Mouse (Mus musculus) forebrain, embryonic 13.5 days (tissue): ENCODE measurements around the gene Pdhb. TPM values are rescaled to one million over a fixed set of nuclear protein-coding genes. Genes with fewer than 3 reads are reported as not detected.
"Not testable (repeated sequence)": the region's sequence is repeated elsewhere in the genome, so short reads cannot be mapped to it uniquely, and the experiment has no call there.

Experiments used
- ATAC-seq: fragments of 200-750 bp; cut with Nextera tagmentation; 2 replicates; pipeline ENCODE4 v1.8.0; 2017
- H3K27ac ChIP-seq: fragments of 300-500 bp; sonication (generic); 2 replicates; pipeline ENCODE4 v1.5.1; 2015; ENCODE audit warnings: inconsistent platforms, mild to moderate bottlenecking, moderate library complexity
- H3K27me3 ChIP-seq: fragments of 300-500 bp; sonication (generic); 2 replicates; pipeline ENCODE4 v1.6.1; 2015; ENCODE audit warnings: mild to moderate bottlenecking, inconsistent platforms
- H3K36me3 ChIP-seq: fragments of 300-500 bp; sonication (generic); 2 replicates; pipeline ENCODE4 v1.6.1; 2015; ENCODE audit warnings: mild to moderate bottlenecking, inconsistent platforms; ENCODE audit not compliant: poor library complexity, severe bottlenecking
- H3K4me1 ChIP-seq: fragments of 300-500 bp; sonication (generic); 2 replicates; pipeline ENCODE4 v1.6.1; 2015; ENCODE audit warnings: inconsistent platforms
- H3K4me2 ChIP-seq: fragments of 300-500 bp; sonication (generic); 2 replicates; pipeline ENCODE4 v1.6.1; 2015; ENCODE audit warnings: inconsistent platforms, mild to moderate bottlenecking, moderate library complexity
- H3K4me3 ChIP-seq: fragments of 300-500 bp; sonication (generic); 2 replicates; pipeline ENCODE4 v1.5.1; 2015; ENCODE audit warnings: mild to moderate bottlenecking, inconsistent platforms
- H3K9ac ChIP-seq: fragments of 300-500 bp; sonication (generic); 2 replicates; pipeline ENCODE4 v1.6.1; 2015; ENCODE audit warnings: mild to moderate bottlenecking, inconsistent platforms
- H3K9me3 ChIP-seq: fragments of 300-500 bp; sonication (generic); replicated peaks from 2 replicates; pipeline ENCODE4 v1.6.1; 2016; ENCODE audit warnings: inconsistent platforms
- WGBS: fragments of 180-500 bp; shearing (Covaris S2); methylation state at CpG from one replicate; pipeline ENCODE4 v1.1.7; 2015; 5-methylcytosine and 5-hydroxymethylcytosine counted together
- polyA plus RNA-seq: library from polyadenylated mRNA; unstranded; fragments of >200 nt; fragmentation: Nextera tagmentation; extraction: Ambion mirVana; gene quantifications from 2 replicates; pipeline ENCODE4 v1.2.1, GENCODE M21; 2015

The Pdhb gene
- polyA plus RNA-seq, 1 experiment from 2014 or later = 247 TPM

DNA sequence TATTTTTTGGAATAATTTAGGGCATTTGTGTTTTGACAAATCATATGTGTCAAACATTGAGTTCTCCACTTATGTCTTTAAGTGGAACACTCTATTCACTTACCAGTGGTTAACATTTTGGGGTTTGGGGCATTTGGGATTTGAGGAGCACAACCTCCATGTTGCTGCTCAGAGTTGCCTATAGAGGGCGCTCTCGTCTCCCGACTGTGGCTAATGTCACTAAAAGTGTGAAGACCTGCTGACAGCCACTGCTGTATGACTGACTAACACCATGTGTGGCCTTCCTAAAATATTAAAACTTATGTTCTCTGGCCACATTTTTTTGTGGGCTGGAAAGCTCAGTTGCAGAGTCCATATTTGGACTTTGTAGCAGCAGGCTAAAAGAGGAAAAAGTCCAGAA, 10.5 kb upstream of the Pdhb start:
- 59% methylated on average over 3 of the region's 3 CpGs for WGBS
- H3K27me3 ChIP-seq = no peaks in the 10 kb centered on the region
- no peaks in the 10 kb centered on the region for H3K36me3 ChIP-seq
- H3K9ac ChIP-seq = no peak overlapping the region
- H3K4me3 ChIP-seq = no peak overlapping the region
- no peak overlapping the region for H3K4me2 ChIP-seq
- no peak for ATAC-seq
- no peaks in the 10 kb centered on the region for H3K9me3 ChIP-seq
- H3K27ac ChIP-seq = no peak overlapping the region
- no peaks in the 10 kb centered on the region for H3K4me1 ChIP-seq

DNA sequence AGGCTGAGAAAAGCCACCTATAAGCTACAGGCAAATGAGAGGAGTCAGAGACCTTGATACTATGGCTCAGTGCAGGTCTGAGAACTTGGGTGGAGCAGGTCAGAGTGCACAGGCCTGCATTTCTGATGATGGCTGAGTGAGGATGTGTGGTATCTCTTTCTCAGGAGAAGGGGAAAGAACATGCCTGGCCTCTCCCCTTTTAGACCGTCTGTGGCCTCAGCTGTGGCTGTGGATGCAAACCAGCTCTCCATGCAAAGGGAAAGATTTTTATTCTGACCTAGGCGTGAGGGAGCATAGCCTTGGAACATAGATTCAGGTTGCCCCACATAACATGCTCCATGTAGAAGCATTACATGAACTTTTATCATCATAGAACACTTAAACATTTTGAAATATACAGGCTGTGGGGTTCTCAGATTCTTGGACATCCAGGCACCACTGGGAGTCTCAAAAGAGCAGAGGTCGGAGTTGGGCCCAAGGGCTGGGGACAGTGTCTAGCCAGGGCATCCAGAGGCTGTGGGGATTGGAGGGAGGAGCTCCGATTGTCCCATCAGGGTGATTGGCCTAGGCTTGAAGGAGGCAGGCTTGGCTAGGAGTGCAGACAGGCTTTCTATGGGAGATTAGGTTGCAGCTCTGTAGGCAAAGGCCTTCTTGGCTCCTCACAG, 7.7 kb upstream of the Pdhb start:
- Histone ChIP-seq H3K27me3 (no peaks in the 10 kb centered on the region), H3K4me2 (no peak overlapping the region), H3K9ac (no peak overlapping the region; the same call in 1 of the 2 replicates), H3K36me3 (no peaks in the 10 kb centered on the region), H3K27ac (no peak overlapping the region), H3K4me3 (no peak overlapping the region), H3K4me1 (no peaks in the 10 kb centered on the region), H3K9me3 (no peaks in the 10 kb centered on the region)
- no peak for ATAC-seq
- WGBS = 81% methylated on average over 4 of the region's 4 CpGs

DNA sequence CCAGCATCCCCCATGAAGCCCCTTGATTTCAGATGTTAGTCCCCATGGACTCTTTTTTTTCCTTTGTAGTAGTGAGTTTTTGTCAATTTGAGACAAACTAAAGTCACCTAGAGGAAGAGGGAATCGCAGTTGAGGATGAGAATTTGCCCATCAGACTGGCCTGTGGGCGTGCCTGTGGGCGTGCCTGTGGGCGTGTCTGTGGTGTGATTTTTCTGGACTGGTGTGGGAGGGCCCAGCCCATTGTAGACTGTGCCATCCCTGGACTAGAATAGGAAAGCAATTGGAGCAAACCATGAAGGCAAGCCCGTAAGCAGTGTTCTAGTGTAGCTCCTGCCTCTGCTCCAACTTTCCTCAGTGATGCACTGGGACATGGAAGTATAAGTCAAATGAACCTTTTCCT, 3.4 kb upstream of the Pdhb start:
- Histone ChIP-seq H3K4me1 (peaks cover 13% of the 10 kb centered on the region), H3K9me3 (no peaks in the 10 kb centered on the region), H3K4me2 (no peak overlapping the region), H3K9ac (no peak overlapping the region), H3K4me3 (no peak overlapping the region), H3K27ac (no peak overlapping the region), H3K36me3 (no peaks in the 10 kb centered on the region), H3K27me3 (no peaks in the 10 kb centered on the region)
- ATAC-seq = no peak
- WGBS = 51% methylated on average over 5 of the region's 5 CpGs

DNA sequence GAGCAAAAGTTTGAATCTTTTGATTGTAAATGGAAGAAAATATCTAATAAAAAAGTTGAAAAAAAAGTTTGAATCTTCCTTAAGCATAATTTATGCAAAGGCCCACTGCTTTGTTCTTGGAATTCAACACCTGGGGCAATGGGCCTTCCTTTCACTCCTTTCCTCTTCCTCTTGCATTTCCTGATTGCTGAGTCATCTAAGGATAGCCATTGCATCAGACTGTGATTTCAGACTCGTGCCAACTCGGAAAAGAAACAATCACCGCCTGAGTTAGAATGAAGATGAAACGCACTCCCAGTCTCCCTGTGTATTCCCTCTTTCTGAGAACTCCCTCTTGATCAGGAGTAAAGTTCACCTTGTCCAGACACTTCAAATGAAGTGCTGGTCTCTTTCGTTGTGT, 1.8 kb upstream of the Pdhb start:
- H3K4me2 ChIP-seq = no peak overlapping the region
- no peak overlapping the region for H3K27ac ChIP-seq
- WGBS = 88% methylated on average over 5 of the region's 5 CpGs
- H3K36me3 ChIP-seq = peaks cover 8% of the 10 kb centered on the region
- H3K9ac ChIP-seq = no peak overlapping the region
- H3K4me1 ChIP-seq = peaks cover 15% of the 10 kb centered on the region
- no peaks in the 10 kb centered on the region for H3K9me3 ChIP-seq
- ATAC-seq = no peak
- H3K4me3 ChIP-seq = no peak overlapping the region
- no peaks in the 10 kb centered on the region for H3K27me3 ChIP-seq

DNA sequence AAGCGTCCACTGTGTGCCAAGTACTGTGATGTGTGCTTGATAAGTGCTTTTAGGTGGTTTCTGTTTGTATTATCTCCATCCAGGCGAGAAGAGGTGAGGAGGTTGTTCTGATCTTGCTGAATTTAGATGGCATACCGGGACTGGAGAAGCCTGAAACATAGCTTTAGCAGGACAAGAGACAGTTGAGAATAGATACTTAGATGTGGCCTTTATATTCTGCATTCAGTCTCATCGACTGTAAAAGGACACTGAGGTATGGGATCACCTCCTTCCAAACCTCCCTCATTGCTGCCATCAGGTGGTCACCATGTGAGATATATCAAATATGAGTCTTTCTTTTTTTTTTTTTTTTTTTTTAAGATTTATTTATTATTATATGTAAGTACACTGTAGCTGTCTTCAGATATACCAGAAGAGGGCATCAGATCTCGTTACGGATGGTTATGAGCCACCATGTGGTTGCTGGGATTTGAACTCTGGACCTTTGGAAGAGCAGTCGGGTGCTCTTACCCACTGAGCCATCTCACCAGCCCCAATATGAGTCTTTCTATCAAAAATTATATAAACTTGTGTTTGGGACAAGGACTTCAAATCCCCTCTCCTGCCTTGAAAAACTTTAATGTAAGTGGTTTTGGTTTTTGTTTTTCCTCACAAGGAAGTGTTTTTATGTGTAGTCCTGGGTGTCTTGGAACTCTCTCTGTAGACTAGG, 871 bp upstream of the Pdhb start:
- H3K9ac ChIP-seq = peak overlapping the region; percentile 68
- H3K9me3 ChIP-seq, H3K27me3 ChIP-seq, ATAC-seq: not testable (repeated sequence)
- peak overlapping the region; percentile 67 for H3K27ac ChIP-seq
- H3K4me3 ChIP-seq = peak overlapping the region; percentile 97
- 31% methylated on average over 6 of the region's 7 CpGs for WGBS
- peaks cover 17% of the 10 kb centered on the region for H3K36me3 ChIP-seq
- peaks cover 15% of the 10 kb centered on the region for H3K4me1 ChIP-seq
- peak overlapping the region; percentile 84 for H3K4me2 ChIP-seq

DNA sequence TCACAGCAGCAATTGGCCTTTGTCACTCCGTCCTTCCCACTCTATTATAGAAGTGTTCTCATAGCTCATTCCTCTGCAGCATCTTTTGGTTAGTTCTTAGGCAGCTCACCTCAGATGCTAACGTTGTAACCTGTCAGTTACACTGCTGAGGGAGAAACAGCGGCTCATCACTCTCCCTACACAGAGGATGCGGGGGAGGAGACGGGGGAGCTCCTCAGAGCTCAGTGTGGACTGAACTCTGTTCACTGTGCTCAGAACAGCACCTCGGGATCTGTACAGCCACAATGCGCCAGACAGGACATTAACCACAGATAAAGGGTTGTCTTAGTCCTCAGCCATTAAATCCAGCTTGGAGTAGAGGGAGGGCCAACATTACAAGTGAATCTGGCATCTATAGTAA, 8.4 kb downstream of the Pdhb start:
- H3K36me3 ChIP-seq = peaks cover 81% of the 10 kb centered on the region
- H3K9me3 ChIP-seq = no peaks in the 10 kb centered on the region
- no peaks in the 10 kb centered on the region for H3K4me1 ChIP-seq
- H3K4me3 ChIP-seq = no peak overlapping the region
- H3K27ac ChIP-seq = no peak overlapping the region
- no peaks in the 10 kb centered on the region for H3K27me3 ChIP-seq
- no peak overlapping the region for H3K9ac ChIP-seq
- ATAC-seq = no peak
- no peak overlapping the region for H3K4me2 ChIP-seq
- 87% methylated on average over 7 of the region's 7 CpGs for WGBS

DNA sequence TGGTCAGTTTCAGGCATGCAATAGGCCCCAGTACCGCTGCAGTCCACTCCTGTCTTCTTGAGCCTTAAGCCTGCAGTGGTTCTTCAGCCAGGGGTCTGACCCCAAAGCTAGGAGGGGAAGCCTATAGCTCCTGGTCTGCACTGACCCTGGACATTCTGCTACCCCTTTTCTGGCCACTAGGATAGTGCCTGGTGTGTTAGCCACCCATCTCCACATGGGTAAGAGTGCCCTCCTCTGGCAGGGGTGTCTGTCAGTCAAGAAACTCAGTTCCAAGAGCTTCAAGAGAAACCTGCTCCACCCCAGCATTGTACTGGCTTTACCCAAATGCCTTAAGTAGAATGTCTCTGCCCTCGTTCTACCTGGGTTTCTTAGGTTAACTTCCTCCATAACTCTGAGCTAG, 11.0 kb downstream of the Pdhb start:
- WGBS = 91% methylated on average over 2 of the region's 2 CpGs
- Histone ChIP-seq H3K9me3 (no peaks in the 10 kb centered on the region), H3K27ac (no peak overlapping the region), H3K4me2 (no peak overlapping the region), H3K4me1 (no peaks in the 10 kb centered on the region), H3K9ac (no peak overlapping the region), H3K36me3 (peaks cover 60% of the 10 kb centered on the region), H3K4me3 (no peak overlapping the region), H3K27me3 (no peaks in the 10 kb centered on the region)
- no peak for ATAC-seq

DNA sequence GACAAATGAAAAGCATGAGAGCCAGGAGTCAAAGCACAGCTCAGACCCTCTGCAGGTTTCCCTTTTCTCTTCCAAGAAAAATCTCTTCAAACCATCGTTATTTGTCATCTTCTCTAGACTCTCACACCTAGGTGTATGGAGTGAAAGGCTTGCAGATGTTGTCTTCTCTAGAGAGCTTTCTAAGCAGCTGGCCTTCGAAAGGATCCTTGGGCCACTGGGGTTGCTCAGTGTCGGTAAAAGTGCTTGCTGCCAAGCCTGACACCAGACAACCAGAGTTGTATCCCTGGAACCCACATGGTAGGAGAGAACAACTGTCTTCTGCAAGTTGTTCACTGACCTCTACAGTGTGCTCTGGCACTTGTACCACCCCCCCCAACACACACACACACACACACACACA, 13.7 kb downstream of the Pdhb start:
- WGBS = 79% methylated on average over 3 of the region's 3 CpGs
- no peak for ATAC-seq

DNA sequence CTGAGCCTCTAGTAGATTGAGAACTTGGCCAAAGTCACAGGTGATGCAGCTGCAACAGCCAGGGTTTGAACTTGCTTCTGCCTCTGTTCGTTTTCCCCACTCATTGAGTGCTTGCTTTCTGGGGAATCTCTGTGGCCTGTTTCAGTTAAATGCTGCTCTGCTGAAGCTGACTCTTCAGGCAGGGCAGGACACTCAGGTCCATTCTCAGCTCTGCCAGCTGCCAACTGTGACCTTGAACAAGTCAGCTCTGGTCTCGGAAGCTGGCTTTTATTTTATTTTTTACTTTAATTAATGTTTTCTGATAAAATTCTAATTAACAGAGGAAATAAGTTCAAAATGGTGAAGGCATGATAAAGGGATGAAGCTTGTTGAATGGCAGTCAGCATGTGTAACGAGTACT, 14.1 kb downstream of the Pdhb start:
- no peak for ATAC-seq
- WGBS = 70% methylated on average over 3 of the region's 3 CpGs
- no peaks in the 10 kb centered on the region for H3K27me3 ChIP-seq
- no peak overlapping the region for H3K4me2 ChIP-seq
- H3K36me3 ChIP-seq = peaks cover 33% of the 10 kb centered on the region
- H3K9me3 ChIP-seq = no peaks in the 10 kb centered on the region
- no peak overlapping the region for H3K4me3 ChIP-seq
- H3K27ac ChIP-seq = no peak overlapping the region
- no peak overlapping the region for H3K9ac ChIP-seq
- no peaks in the 10 kb centered on the region for H3K4me1 ChIP-seq

More for the DNA sequence above, 13.7 kb downstream of the Pdhb start:
- peaks cover 36% of the 10 kb centered on the region for H3K36me3 ChIP-seq
- no peaks in the 10 kb centered on the region for H3K27me3 ChIP-seq
- no peaks in the 10 kb centered on the region for H3K4me1 ChIP-seq
- no peak overlapping the region for H3K9ac ChIP-seq
- H3K9me3 ChIP-seq = no peaks in the 10 kb centered on the region
- H3K4me2 ChIP-seq = no peak overlapping the region
- no peak overlapping the region for H3K27ac ChIP-seq
- H3K4me3 ChIP-seq = no peak overlapping the region

DNA sequence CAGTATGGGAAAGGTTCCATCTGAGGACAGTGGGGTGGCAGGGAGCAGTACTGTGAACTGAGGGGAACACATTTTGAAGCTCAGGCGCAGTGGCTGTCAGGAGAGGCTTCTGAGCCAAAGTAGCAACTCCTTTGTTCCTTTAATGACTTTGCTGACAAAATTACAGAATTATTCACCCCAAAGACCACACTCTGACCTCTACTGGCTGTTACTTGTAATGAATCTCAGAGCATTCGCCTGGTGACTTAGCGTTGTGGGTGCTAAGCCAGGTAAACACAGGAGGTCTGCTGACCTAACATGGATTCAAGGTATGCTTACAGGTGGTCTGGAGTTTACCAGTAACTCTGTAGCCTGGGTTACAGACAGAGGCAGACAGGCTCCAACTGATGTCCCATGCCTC, 15.9 kb downstream of the Pdhb start:
- no peak for ATAC-seq
- Histone ChIP-seq H3K27ac (no peak overlapping the region), H3K36me3 (peaks cover 34% of the 10 kb centered on the region), H3K4me3 (no peak overlapping the region), H3K27me3 (no peaks in the 10 kb centered on the region), H3K9ac (no peak overlapping the region), H3K9me3 (no peaks in the 10 kb centered on the region), H3K4me2 (no peak overlapping the region), H3K4me1 (no peaks in the 10 kb centered on the region)
- 31% methylated on average over 3 of the region's 3 CpGs for WGBS

DNA sequence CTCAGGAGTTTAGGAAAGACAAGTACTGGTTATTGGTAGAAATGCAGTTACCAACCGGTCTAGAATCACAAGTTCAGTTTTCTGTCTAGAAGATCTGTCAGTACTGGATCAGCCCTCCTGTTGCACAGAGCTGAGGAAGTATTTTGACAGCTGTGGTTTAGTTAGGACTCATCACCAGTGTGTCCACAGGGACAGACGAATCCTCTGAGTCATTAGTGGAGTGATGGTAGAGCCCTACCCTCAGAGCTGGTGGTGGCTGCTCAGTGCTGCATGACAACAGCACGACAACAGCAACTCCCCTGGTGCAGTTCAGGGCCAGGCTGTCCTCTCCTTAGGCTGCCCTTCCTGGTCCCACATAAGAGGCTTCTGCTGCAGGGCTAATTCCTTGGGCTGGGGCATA, 18.8 kb downstream of the Pdhb start:
- H3K27me3 ChIP-seq = no peaks in the 10 kb centered on the region
- ATAC-seq = no peak
- 82% methylated on average over 3 of the region's 3 CpGs for WGBS
- no peak overlapping the region for H3K4me3 ChIP-seq
- no peaks in the 10 kb centered on the region for H3K9me3 ChIP-seq
- H3K36me3 ChIP-seq = peaks cover 35% of the 10 kb centered on the region
- no peak overlapping the region for H3K4me2 ChIP-seq
- no peak overlapping the region for H3K27ac ChIP-seq
- peaks cover under 1% of the 10 kb centered on the region; the same call in 1 of the 2 replicates for H3K4me1 ChIP-seq
- H3K9ac ChIP-seq = no peak overlapping the region

DNA sequence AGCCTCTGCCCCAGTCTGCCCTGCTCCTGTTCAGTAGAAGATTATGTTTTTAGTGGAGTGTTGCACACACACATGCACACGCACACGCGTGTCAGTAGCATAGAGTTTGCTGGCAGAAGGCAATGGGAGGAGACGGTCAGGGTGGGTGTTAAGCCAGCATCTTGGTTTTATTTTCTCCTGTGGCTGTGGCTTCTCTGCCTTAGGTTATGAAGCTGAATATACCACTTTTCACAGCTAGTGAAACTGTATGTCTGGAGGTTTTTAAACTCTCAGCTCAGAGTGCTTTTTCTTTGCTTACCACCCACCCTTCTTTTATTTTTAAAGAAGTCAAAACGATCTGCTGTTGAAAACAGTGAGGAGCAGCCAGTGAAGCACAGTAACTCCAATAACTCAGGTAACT, 21.1 kb downstream of the Pdhb start:
- Histone ChIP-seq H3K4me3 (no peak overlapping the region), H3K4me1 (peaks cover 4% of the 10 kb centered on the region; the same call in 1 of the 2 replicates), H3K36me3 (peaks cover 43% of the 10 kb centered on the region), H3K27ac (no peak overlapping the region), H3K27me3 (no peaks in the 10 kb centered on the region), H3K9me3 (no peaks in the 10 kb centered on the region), H3K4me2 (no peak overlapping the region), H3K9ac (no peak overlapping the region)
- WGBS = 96% methylated on average over 5 of the region's 5 CpGs
- ATAC-seq = no peak

DNA sequence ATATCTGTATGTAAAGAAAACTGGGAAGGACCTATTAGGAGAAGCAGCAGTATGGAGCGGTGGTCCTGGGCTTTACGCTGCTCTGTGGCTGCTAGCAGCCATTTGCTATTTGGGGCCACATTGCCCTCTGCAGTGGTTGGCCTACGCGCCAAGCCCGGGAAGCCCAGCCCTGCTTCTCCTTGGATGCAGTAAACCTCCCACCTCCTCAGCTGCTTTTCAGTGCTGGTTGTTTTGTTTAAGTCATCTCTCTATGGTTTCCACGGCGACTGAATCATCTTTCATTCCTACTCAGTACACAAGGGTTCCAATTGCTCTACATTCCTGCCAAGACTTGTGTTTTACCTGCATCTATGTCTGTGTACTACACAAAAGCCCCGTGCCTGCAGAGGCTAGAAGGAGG, 24.0 kb downstream of the Pdhb start:
- Histone ChIP-seq H3K9me3 (no peaks in the 10 kb centered on the region), H3K4me2 (no peak overlapping the region), H3K4me3 (no peak overlapping the region), H3K27ac (no peak overlapping the region), H3K27me3 (no peaks in the 10 kb centered on the region), H3K9ac (no peak overlapping the region), H3K4me1 (peaks cover 4% of the 10 kb centered on the region; the same call in 1 of the 2 replicates), H3K36me3 (peaks cover 64% of the 10 kb centered on the region)
- WGBS = 77% methylated on average over 8 of the region's 8 CpGs
- no peak for ATAC-seq
